Mouse (Mus musculus) forelimb bud, embryonic 11.5 days (tissue): ENCODE measurements at regions not wholly inside any gene's neighbourhood (a gene's known extent, or its start where the extent isn't known, plus 50 kb on each side); places are given as distances from the start of the nearest gene placed in this dataset.
"Not testable (repeated sequence)": the region's sequence is repeated elsewhere in the genome, so short reads cannot be mapped to it uniquely, and the experiment has no call there.

Source experiments
- DNase-seq: peaks from one replicate; pipeline ENCODE4 v3.0.0-alpha.2; 2012; ENCODE audit warnings: low read depth, low spot score

DNA sequence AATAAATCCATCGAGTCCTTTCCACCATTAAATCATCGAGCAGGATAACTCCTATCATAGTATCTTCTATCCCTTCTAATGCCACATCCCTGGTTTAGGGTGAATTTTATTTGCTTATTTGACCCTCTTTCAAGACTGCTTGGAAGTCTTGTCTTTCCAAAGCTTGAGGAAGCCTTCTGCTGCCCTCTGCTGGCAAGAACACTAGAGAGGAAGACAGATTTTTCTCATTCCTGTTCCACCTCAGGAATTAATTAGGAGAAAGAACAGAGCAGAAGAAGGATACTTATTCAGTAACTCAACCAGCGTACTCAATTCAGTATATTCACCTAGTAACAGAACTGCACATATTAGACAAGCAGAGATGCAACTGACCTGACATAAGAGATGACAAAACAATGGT is 1005.9 kb downstream of the Basp1 start:
- peak; percentile 71 for DNase-seq

- DNase-seq = no peak
Measured at GRCm38 (mm10) chr15:24405305-24405704, 1008.3 kb downstream of the Basp1 start.

GRCm38 (mm10) chr15:24400088-24400487 is 1013.5 kb downstream of the Basp1 start:
- DNase-seq = no peak

- DNase-seq = no peak
Measured at GRCm38 (mm10) chr15:24358398-24358797, 1055.2 kb downstream of the Basp1 start.

DNA sequence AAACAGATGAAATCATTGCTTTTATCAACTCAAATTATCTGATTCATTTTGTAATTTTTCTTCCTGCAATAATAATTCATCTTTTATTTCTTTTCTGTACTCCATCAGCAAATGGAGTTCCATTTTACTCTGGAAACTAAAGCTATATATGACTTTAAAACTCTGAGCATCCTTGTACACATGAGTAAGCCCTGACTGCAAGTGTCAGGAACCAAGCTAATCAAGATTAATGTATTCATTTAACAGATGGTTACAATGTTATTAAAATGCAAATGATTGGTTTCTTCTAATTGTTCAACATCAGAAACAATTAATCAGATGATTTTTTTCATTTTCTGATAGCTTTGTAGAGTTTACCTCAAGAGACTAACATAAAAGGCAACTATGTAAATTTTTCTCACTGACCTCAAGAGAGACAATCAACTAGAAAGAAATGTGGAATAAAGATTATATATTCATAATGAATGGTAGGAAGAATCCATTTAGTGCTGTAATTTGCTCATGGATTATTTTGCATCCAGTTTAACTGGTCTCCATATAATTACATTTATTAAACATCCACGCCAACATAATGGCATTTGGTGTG is 1064.5 kb downstream of the Basp1 start:
- DNase-seq = no peak

GRCm38 (mm10) chr15:24335876-24336275 is 1077.7 kb downstream of the Basp1 start:
- DNase-seq = not testable (repeated sequence)

DNA sequence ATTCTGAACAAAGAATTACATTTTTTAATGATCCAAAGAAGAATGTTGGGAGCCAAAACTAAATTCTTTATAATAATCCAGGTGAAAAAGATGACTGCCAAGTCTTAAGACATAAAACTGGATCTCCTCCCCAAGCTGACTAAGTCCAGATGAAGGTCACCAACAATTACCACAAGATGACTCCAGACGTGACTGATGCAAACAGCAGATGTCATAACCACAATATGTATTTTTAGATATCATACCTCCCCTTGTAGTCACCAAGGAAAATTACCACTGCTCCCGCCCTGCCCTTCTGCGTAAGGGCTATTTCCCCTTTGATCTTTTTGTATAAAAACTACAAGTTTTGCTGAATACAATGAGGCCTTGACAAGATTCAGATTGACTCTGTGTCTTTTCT is 1110.4 kb downstream of the Basp1 start:
- not testable (repeated sequence) for DNase-seq

- no peak for DNase-seq
Measured at GRCm38 (mm10) chr15:24297236-24297635, 1116.3 kb downstream of the Basp1 start.

GRCm38 (mm10) chr15:24296798-24297197 is 1116.8 kb downstream of the Basp1 start:
- no peak for DNase-seq

DNA sequence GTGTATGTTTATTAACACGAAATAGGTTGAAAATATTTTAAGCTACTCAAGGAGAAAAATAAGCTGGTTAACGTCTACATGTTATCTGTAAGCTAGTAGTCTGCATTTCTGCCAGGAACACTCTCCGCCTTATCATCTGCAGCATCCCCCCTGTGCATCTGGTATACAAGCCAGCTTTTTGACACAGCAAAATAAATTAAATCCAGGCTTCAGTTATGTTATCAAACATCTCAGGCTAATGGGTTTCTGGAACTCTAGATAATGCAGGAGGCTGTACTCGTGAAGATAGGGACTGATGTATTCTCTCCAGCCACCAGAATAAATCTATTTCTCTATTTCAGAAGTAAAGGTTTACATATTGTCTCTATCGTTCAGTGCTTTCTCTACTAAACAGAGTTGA is 1138.5 kb downstream of the Basp1 start:
- no peak for DNase-seq

- DNase-seq = peak; percentile 14
Measured at GRCm38 (mm10) chr15:24267360-24267759, 1146.2 kb downstream of the Basp1 start.
